Mouse (Mus musculus): ENCODE results near the gene Parp8. TPM values are rescaled to one million over a fixed set of nuclear protein-coding genes. Genes with fewer than 3 reads are reported as not detected.
A peak's percentile ranks its signal among the peaks of the same experiment; 100 is the strongest.

Parp8 gene
- total RNA-seq, 1 experiment from 2014 or later: 98.3 TPM

- no peak for ATAC-seq (replicated peaks; ENCODE audit: low read depth, poor library complexity, severe bottlenecking)
These were observed 54.5 kb downstream of the Parp8 start for GRCm38 (mm10) chr13:116970706-116971428.

DNA sequence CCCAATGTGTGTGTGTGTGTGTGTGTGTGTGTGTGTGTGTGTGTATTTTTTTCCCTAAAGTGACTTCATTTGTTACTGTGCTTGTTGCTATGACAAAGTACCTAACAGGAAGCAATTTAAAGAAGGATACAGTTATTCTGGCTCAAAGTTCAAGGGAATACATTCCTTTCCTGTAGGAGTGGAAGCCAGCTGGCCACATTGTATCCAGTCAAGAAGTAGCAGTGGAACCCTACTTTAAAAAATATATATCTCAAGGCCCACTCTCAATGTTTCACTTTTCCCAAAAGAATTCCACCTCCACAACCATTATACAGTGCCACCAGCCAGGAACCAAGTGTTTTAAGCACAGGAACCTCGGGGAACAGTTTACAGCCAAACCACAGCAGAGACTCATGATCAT, 55.7 kb downstream of the Parp8 start:
- ATAC-seq (replicated peaks; ENCODE audit: low read depth, poor library complexity, severe bottlenecking): no peak

DNA sequence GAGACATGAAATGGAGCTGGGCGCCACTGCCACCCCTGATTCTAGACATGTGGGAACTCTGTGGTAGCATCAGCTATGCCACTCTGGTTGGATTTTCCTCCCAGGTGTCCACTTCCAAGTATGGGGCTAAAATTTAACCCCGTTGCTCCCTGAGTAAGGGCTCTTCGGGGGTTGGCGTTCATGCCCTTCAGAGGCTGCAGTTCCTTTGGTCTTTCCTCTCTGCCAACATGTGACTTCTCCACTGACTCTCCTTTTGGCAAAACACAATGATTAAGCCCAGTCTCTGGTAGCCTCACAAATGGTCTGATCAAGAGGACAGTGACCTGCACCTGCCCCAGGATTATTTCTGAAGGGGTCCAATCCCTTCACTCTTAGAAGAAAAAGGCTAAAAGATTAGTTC, 56.4 kb downstream of the Parp8 start:
- ATAC-seq (replicated peaks; ENCODE audit: low read depth, poor library complexity, severe bottlenecking): no peak

- no peak for ATAC-seq (replicated peaks; ENCODE audit: low read depth, poor library complexity, severe bottlenecking)
These were observed 57.9 kb downstream of the Parp8 start for GRCm38 (mm10) chr13:116967459-116967858.

GRCm38 (mm10) chr13:116962480-116963462, 62.6 kb downstream of the Parp8 start:
- ATAC-seq (replicated peaks; ENCODE audit: low read depth, poor library complexity, severe bottlenecking): no peak

- ATAC-seq (replicated peaks; ENCODE audit: low read depth, poor library complexity, severe bottlenecking): no peak
These were observed 66.4 kb downstream of the Parp8 start for GRCm38 (mm10) chr13:116958776-116959589.

- peak; percentile 48 for ATAC-seq (replicated peaks; ENCODE audit: low read depth, poor library complexity, severe bottlenecking)
These were observed 67.8 kb downstream of the Parp8 start for GRCm38 (mm10) chr13:116957577-116957976.

GRCm38 (mm10) chr13:116951336-116951735, 74.0 kb downstream of the Parp8 start:
- no peak for ATAC-seq (replicated peaks; ENCODE audit: low read depth, poor library complexity, severe bottlenecking)

DNA sequence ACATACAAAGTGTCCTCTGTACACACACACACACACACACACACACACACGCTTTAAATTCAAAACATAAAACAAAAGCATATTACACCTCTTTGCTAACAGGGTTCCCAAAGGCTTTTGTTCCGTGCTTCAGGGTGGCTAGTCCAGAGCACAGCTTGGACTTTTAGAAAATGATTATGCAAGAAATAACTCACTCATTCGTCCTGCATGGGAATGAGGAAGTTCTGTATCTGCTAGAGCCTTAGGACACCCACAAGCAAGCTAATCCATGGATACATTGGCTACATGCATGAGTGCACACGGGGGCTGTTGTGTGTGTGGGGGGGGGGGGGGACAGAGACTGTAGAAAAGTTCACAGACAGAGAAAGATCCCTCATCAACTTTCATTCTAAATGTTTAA, 75.8 kb downstream of the Parp8 start:
- ATAC-seq (replicated peaks; ENCODE audit: low read depth, poor library complexity, severe bottlenecking): peak; percentile 91

- no peak for ATAC-seq (replicated peaks; ENCODE audit: low read depth, poor library complexity, severe bottlenecking)
These were observed 76.3 kb downstream of the Parp8 start for GRCm38 (mm10) chr13:116949056-116949455.

DNA sequence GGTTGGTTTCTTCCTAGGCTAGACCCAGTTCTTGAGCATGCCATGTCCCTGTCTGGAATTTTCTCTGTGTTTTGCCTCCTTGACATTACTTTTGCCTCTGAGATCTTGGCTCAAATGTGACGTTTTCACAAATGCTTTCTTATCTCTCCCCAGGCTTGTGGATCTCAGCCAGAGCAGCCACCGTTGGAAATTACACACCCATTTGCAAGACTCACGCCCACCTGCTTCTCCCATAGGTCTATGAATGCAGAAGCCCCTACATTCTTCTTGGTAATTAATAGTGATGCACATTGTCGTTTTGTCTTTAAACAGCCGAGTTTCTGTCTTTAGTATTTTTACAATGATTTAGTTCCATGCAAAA, 77.1 kb downstream of the Parp8 start:
- 0 out of 2 replicates have a peak, but pooled peaks have one; percentile 15 for ATAC-seq (replicated peaks; ENCODE audit: low read depth, poor library complexity, severe bottlenecking)

- ATAC-seq (replicated peaks; ENCODE audit: low read depth, poor library complexity, severe bottlenecking): no peak
These were observed 77.6 kb downstream of the Parp8 start for GRCm38 (mm10) chr13:116947611-116948298.

- ATAC-seq (replicated peaks; ENCODE audit: low read depth, poor library complexity, severe bottlenecking): no peak
These were observed 78.8 kb downstream of the Parp8 start for GRCm38 (mm10) chr13:116946566-116946965.

- ATAC-seq (replicated peaks; ENCODE audit: low read depth, poor library complexity, severe bottlenecking): no peak
These were observed 83.9 kb downstream of the Parp8 start for GRCm38 (mm10) chr13:116941280-116942015.

DNA sequence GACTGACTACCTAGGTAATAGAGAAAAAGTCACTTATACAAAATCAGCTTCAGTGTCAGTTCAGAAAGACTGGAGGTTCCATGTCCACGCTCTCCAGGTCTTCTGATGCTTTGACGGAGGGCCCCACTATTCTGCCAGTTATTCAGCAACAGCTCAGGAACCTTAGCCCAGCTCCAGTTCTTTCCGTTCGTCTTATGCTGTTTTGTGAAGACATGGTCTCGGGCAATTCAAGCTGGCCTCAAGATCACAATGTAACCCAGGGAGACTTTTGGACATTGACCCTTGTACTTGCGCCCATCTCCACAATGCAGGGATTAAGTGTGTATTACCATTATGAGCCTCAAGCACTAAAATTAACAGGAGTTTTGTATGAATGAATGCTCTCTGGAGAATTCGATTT, 84.6 kb downstream of the Parp8 start:
- ATAC-seq (replicated peaks; ENCODE audit: low read depth, poor library complexity, severe bottlenecking): no peak

DNA sequence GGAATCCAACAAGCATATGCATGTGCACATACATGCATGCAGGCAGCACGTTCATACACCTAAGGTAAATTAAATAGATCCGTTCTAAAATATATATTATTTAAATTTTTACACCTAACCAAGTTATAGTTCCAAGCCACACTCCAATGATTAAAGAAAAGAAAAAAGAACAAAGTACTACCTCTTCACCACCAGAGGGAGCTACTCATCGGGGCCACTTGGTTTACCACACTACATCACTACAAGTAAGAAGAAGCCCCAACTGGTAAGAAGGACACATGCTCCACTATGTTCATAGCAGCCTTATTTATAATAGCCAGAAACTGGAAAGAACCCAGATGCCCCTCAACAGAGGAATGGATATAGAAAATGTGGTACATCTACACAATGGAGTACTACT, 88.3 kb downstream of the Parp8 start:
- ATAC-seq (replicated peaks; ENCODE audit: low read depth, poor library complexity, severe bottlenecking): peak; percentile 47; the same call in 1 of the 2 replicates

GRCm38 (mm10) chr13:116917387-116917930, 107.9 kb downstream of the Parp8 start:
- no peak for ATAC-seq (replicated peaks; ENCODE audit: low read depth, poor library complexity, severe bottlenecking)

GRCm38 (mm10) chr13:116908284-116908683, 117.1 kb downstream of the Parp8 start:
- no peak for ATAC-seq (replicated peaks; ENCODE audit: low read depth, poor library complexity, severe bottlenecking)

DNA sequence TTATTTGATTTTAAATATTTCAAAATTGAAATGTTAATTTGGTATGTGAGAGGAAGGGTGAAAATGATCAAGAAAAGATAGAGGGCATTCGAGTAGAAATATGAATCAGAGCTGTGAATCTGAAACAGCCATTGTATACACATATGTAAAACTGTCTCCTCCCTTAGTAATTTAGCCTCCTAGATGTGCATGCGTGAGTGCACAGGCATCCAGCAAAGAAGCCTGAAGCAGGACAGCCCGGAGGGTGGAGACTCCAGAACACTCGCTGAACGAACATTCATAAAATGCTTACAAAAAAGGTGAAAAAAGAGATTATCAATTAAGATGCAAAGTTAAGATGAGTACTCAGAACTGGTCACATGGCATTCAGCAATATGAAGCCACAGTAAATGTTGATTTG, 121.9 kb downstream of the Parp8 start:
- ATAC-seq (replicated peaks; ENCODE audit: low read depth, poor library complexity, severe bottlenecking): no peak
